Mouse (Mus musculus) T-helper 2 cell (primary cell): ENCODE measurements around the gene Serping1.

Source experiments
- in situ Hi-C: fragments of 300-600 bp; cut with MboI, MseI; formaldehyde crosslinking; loops from one replicate; pipeline ENCODE4 v1.15.1; 2025; ENCODE audit warnings: high pct_unique_total_duplicates

The Serping1 gene

DNA sequence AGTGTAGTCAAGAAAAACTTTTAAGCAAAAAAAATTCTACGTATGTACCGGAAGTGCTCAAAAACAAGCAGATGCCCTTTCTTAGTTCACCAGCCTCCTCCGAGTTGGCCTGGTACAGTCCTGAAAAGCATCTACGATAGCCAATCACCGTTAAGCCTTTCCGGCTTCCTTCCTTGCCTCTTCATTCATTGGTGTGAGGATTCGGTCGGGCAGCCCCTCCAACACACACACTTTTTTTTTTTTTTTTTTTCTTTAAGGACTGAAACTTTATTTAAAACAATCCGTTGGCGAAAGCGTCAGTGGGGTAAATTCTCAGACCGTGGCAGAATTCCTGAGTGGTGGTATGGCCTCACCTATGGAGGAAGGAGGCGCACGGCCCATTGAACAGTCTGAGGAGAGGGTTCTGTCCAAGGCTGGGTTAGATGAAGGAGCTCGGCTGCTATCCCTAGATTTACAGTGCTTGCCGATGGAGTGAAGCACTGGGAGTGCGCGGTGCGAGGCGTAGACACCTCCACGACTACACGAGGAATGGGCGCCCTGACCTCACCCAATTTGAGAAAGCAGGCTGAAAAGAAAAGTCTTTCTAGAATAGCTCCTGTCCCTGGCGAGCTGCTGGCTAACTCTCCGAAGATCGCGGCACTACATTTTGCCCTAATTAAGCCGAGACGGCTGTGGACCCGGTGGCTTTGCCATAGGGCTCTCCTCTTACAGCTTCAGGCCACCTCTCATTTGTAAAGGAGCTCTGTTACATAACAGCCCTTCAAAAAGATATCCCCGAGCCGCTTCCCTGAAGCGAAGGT, 59.5 kb downstream of the Serping1 start:
- in situ Hi-C loops = loop anchor here (5.0 kb wide), 1 partner anchor 38 kb away; the partner anchor contains the start of genes Gm28635, Med19 and Tmx2
